Mouse (Mus musculus) testis, postnatal 14 days (tissue): Measurements from ENCODE around the gene Slc36a2.

Source experiments
- DNase-seq: peaks from one replicate; pipeline ENCODE4 v3.0.0; 2021; ENCODE audit warnings: low spot score

Gene Slc36a2

DNA sequence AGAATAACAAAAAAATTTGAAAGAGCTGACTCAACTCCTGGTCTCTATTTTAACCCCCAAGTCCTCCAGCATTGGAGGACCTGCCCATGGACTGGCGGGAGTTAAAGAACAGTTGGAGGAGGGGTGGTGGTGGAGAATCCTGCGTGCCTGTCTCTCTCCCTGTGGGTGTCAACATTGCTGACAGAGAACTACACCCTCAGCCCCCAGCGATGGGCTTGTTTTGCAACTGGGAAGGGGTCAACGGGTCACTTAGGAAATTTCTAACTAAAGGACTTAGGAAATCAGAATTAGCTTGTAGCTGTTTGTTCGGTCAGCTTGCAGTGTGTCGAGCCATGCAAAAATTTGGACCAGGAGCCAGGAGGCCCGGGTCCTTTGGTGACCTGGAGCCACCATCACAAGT, 1.8 kb downstream of the Slc36a2 start:
- DNase-seq: no peak

DNA sequence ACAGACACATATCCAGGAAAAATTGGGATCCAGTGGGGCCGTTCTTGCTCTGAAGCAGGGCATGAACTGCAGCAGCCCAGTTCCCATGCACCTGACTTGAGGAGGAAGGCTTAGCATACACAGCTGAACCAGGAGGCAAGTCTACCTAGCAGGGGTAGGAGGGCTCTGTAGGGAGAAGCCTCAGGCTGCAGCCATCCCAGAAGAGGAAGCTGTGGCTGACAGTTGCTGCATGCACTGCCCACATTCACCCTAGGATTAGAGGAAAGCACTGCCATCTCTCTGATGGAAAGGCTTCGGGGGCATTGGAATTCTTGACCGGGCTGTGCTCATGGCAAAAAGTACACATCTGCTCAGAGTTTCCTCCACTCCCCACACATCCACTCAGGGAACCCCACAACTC, 5.0 kb downstream of the Slc36a2 start:
- DNase-seq: no peak

DNA sequence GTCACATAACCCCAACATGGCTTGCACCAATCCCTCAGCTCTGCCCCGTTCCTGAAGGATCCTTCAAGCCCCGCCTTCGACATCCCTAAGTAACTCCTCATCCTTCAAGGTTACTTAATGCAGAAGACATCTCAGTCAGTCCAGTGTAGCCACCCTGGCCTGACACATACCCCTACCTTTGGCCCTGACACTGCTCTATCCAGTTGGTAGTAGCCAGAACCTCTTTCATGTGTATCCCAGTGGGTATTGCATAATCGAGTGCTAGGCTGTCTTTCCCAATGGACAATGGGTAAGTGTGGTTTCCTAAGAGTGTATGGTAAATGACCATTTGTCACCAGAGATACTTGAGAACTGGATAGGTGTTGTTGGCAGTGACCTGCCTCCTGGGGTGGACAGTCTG, 6.0 kb downstream of the Slc36a2 start:
- no peak for DNase-seq

DNA sequence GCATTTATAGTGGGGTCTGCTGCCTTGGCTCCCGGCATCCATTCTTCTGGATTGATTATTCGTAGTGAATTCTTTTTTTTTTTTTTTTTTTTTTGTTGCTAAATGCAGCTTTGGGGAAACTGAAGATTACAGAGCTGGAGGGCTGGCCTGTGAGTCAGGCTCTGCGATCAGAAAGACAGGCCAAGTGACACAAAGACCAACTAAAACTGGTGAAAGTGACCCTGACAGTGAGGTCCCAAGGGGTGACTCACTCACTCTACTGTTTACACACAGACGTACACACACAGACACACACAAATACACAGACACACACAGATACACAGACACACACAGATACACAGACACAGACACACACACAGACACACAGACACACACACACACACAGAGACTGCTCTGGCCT, 14.4 kb downstream of the Slc36a2 start:
- no peak for DNase-seq

DNA sequence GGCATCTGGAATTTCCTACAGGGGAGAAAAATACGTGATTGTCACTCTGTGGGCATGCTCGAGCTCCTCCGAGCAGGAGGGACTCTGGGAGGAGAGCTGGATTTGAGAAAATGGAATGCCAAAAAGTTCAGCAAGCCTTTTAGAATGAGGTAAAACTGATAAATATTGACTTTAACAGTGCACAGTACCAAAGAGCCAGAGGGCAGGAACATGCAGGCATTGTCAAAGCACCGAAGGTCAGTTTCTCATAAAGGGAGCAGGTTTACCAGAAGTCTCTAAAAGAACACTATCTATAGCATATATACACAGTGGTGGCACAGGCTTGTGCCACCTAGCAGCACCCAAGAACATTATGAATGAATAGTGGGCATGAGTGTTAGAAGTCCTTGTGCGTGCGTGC, 16.0 kb downstream of the Slc36a2 start:
- DNase-seq: no peak

DNA sequence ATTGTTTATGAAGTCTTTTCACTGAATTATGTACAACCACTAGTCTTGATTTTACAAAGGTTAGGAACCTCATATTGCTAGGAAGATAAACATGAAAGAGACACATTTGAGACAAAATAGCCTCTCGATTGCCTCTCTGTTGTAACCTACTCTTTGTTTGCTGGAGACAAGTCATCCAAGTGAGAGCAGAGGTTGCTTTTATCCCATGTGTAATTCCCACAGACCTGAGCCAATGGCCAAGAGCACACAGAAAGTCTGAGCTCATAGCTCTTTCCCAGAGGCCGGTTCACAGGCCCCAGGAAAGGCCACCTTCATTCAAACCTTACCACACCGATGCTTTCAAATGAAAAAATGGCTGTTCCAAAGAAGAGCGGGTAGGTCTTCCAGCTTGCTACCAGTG, 16.4 kb downstream of the Slc36a2 start:
- DNase-seq: no peak

DNA sequence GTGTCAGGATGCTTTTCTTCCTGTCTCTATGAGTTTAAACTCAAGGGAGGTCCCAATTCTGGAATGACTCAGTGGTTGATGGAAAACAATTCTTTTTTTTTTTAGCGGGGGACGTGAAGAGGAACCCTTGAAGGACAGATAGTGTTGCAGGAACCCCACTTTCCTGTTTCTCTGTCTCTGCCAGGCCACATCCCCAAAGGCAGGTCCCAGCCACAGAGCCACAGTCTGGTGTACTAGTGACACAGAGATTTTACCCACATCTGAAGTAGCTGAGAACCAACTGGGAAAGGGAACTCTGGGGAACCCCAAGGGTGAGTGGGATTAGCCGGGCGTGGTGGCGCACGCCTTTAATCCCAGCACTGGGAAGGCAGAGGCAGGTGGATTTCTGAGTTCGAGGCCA, 19.1 kb downstream of the Slc36a2 start:
- no peak for DNase-seq

DNA sequence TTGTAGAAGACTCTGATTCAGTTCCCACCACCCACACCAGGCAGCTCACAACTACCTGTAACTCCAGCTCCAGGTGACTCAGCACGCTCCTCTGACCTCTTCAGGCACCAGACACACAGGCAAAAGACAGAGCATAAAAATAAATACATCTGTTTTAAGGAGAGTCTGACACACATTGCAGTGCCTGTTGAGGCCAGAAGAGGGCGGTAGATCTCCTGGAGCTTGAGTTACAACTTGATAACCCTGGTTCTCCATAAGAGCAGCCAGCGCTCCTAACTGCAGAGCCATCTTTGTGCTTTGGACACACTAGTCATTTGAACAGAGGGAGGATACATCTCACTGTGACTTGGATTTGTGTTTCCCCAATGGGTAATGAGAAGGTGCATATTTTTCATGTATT, 20.2 kb downstream of the Slc36a2 start:
- peak; percentile 31 for DNase-seq

DNA sequence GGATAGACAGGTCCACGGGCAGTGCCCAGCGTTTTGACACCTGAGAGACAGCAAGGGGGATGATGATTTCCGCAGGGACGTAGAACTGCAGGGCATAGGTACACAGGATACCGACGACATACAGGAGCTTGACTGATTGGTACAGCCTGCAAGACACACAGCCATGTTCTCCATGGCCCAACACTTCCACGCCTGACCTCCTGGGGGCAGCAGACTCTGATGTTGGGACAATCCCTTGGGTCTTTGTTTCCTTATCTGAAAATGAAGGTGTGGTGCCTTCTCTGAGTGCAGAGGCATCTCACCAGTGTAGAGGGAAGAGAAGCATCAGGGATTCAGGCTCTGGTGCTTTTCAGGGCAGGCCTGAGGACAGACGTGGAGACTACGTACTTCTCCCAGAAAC, 22.2 kb downstream of the Slc36a2 start:
- no peak for DNase-seq

DNA sequence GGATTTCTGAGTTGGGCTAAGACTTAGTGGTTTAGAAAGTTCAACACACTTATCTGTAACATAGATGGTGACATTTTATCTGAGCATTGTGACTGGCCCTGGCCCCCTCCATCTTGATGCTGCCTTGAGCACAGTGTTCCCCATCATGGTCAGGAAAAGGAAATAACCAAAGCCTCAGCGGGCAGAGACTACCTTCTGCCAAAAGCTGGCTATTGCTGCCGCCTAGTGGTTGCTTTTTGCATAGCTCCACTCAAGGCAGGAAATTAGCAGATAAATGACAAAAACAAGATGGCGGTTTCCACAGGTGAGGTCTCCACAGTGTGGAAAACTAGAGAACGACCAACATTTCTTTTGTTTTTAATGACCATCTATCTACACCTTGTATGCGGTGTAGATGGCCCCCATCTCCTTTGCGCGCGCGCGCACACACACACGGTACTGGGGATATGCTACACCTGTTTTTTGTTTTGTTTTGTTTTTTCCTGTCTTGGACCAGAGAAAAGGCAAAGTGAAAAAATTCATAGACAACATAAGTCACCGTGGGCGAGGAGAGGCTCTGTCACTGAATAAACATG, 26.0 kb downstream of the Slc36a2 start:
- DNase-seq: peak; percentile 76

DNA sequence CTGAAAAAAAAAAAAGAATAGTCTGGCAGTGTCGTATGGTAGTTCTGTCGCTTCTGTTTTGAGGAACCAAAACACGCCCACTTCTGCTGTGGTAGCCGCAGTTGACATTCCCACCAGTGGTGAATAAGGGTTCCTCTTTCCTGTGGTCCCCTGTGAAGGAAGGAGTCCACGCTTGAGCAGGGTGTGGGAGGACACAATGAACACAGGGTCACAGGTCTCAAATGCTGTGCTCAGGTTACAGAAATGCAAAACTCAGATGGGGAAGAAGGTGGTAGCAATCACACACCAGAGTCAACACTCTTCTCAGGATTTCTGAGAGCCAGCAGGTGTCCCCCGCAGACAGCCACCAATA, 29.8 kb downstream of the Slc36a2 start:
- no peak for DNase-seq

DNA sequence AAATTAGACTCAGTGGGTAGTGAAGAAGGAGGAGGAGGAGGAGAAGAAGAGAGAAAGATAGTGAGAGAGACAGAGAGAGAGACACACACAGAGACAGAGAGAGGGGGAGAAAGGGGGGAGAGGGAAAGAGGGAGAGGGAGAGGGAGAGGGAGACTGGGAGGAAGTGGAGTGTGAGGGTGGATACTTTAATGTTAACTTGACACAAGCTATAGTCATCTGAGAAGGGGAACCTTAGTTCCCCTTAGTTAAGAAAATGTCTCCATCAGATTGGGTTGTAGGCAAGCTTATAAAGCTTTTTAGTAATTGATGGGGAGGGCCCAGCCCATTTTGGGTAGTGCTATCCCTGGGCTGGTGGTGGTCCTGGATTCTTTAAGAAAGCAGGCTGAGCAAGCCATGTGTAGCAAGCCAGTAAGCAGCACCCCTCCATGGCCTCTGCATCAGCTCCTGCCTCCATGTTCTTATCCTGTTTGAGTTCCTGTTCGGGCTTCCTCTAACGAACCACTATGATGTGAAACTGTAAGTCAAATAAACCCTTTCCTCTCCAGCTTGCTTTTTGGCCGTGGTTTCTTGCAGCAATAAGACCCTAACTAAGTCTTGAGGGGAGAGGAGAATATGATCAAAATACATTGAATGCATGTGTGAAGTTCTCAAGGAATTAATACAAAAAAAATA, 30.3 kb downstream of the Slc36a2 start:
- DNase-seq: no peak

DNA sequence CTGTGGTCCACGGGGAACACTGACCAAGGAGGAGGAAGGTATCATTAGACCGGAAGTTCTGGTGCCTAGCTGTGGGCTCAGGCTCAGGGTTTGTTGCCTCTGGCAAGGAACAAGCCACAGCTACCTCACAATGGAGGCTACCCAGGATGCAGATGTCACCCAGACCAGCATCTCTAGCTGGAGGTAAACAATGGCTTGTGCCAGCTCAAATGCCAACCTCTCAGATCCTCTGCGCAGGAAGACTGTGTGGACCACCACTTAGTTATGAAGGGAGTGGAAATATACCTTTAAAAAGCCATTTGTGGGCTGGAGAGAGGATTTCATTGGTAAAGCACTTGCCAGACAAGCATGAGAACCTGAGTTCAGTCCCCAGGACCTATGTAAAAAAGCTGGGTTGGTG, 33.3 kb downstream of the Slc36a2 start, which contains the start of gene Slc36a3:
Gene Slc36a3 (minus strand): TSS at position 101 of the 400 bp plus-strand sequence.
- no peak for DNase-seq

DNA sequence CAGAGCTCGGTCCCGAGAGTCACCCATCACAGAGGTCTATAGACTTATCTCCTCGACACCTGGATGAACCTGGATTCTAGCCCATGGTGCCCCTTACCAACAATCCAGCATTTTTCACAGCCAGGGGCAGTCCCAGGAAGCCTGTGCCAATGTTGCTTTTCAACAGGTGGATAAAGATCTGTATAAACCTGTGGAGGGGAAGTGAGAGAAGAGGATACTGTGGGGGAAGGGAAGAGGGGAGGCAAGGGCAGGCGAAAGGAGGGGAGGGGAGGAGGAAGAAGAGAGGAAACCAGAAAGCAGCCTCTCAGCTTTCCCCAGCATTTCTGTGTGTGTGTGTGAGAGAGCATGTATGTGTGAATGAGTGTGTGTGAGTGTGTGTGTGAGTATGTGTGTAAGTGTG, 36.4 kb downstream of the Slc36a2 start:
- DNase-seq: no peak

DNA sequence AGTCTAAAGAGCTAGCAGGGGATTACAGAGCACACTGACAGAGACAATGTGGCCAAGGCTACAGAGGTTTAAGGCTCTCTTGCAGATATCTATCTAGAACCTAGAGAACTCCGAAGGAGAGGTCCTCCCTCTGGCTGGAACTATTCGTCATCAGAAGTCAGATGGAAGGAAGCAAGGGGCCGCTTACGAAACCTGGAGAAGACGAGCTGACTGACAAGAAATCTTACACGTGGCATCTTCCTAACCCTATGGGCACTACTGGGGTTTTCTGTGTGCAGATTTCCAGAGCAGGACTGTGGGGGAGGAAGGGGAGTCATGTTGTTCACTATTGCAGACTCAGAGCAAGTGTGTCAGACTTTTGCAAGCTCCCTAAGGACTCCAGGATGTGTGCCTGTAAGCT, 37.5 kb downstream of the Slc36a2 start:
- DNase-seq: no peak

DNA sequence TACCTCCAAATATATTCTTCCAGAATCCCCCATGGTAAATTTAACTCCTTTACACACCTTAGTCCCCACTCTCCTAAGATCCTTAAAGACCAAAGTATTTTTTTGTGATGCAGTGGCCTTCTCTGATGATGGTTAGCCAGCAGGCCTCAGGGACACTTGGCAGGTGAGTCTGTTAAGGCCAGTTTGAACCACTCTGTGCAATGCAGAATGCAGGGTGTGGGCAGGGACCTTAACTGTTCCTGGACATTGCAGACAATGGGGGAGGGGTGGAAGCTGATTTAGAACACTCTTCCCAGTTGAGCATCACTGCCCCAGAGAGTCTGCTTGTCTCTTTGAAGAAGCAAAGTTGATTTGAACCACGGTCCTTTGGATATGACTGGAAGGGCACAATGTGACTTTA, 38.0 kb downstream of the Slc36a2 start:
- no peak for DNase-seq

DNA sequence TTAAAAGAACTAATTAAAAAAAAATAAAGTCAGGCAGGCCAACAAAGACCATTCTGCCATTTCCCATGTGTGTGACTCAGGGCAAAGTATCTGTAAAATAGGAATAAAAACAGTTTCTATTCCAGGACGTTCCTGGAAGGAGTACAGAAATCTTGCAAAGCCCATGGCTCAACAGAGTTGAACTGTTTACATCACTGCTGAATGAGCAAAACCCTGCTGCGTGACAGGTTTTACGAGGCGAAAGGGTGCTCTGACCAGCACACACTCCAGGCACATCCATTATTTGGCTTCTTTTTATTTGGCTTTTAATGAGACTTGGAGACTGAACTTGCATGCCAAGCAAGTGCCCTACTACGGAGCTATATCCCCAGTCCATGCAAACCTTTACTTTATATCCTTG, 40.9 kb downstream of the Slc36a2 start:
- DNase-seq: no peak

DNA sequence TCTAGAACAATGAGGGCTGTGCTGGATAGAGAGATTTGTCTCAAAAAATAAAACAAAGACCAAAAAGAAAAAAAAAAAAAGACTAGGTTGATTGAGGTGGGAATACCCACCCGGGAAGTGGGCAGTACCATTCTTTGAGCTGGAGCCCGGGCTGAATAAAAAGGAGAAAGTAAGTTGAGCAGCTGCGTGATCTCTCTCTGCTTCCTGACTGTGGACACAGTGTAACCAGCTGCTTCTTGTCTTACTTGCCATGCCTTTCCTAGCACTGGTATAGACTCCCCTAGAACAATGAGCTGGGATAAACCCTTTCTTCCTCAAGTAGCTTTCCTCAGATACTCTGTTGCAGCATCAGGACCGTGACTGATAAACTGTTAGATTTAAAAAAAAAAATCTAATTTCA, 43.4 kb downstream of the Slc36a2 start:
- peak; percentile 54 for DNase-seq

DNA sequence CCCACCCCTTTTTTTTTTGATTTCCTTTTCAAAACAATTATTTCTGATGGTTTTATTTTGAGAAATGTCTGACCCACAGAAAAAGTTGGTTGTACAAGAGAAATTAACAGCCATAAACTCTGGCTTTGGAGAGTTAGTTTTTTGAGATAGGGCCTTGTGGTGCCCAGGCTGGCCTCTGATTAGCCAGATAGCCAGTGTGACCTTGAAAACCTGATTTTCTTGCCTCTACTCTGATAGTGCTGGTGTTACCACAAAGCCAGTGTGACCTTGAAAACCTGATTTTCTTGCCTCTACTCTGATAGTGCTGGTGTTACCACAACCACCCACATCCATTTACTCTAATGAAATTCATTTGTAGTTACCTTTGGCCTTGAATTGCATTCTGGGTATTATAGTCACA, 47.2 kb downstream of the Slc36a2 start:
- DNase-seq: no peak

DNA sequence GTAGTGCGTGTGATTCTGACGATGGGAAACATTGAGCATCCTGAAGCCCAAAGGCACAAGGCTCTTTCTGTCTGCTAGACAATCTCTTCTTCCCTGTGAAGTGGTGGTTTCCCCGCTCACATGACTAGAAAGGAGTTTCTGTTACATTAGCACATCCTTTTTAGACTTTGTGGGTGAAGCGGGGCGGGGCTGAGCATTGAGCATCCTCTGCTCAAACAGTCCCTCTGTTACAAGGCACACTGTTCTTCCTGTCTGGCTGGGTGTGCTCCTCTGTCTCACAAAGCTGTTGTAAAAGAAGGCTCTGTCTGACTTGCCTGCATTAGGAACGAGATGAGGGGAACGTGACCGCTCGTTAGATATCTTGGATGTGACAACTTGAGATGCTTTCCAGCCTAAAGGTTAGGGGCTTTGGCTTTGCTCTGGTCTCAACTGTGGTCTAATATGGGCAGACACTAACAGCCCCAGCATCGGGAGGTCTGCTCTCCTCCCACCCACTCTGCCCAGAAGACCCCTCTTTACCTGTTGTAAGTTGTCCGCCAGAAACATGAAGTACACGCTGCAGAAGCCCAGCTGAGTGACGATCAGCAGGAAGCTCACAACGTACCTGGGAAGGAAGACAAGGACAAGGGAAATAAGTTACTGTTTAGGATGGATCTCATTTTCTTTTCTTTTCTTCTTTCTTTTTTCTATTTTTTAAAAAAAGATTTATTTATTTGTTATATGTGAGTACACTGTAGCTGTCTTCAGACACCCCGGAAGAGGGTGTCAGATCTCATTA, 47.9 kb downstream of the Slc36a2 start:
- DNase-seq: no peak

DNA sequence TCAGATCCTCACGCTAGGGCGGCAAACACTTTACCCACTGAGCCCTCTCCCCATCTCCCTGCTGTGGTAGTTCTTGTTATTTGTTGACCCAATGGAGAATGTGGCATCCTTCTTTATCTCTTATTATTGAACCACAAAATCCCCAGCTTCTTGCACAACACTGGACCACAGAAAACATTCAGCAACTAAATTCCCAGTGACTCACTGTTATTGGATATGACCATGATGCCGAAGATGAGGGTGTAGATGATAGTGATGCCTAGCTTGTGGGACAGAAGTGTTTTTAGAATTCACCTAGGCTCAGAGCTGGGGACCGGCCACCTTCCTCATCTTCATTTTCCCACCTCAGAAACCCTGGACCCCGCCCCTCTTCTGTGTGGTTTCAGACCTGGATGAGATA, 50.0 kb downstream of the Slc36a2 start:
- no peak for DNase-seq

DNA sequence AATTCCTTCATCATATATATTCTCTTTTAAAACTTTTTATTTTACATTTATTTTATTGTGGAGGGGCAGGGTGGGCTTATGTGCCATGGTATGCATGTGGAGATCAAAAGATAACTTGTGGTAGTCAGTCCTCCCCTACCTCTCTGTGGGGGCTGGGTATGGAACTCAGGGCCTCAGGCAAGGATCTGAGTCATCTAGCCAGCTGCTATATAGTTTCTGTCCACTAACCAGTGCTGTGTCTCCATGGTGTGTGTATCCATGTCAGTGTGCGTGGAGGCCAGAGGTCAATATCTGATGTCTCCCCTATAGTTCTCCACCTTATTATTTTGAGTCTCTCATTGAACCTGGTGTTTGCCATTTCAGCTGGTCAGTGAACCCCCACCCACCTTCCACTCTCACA, 50.5 kb downstream of the Slc36a2 start:
- no peak for DNase-seq

DNA sequence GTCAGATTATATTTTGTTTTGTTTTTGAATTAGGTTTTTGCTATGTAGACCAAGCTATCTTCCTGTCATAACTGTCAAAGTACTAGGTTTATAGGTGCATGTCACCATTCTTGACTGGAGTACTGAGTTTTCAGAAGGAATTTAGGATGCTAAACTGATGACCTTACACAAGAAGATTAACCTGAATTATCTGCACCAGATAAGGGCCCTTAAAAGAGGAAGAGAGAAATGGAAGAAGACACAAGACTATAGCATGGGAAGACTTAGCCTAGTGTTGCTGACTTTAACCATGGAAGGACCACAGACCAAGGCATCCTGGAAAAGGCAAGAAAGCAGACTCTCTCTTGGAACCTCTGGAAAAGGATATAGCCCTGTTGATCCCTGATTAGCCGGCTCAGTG, 51.7 kb downstream of the Slc36a2 start:
- DNase-seq: no peak

DNA sequence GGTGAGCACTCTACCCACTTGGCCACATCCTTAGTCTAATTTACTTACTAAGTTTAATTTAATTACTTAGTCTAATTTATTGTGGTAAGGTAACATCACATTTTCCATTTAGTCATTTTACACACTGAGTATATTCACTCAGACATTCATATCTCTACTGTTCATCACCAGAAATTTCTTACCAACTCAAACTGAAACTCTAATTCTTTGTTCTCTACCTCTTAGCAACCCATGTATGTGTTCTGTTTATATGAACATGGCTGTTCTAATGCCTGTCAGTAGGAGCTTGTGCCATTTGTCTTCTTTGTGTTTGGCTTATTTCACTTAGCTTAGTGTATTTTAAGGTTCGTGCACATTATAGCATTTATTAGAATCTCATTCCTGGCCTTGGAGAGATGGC, 52.9 kb downstream of the Slc36a2 start:
- DNase-seq: no peak
